Mouse (Mus musculus) frontal cortex, adult 2 months (tissue): ENCODE data around the gene Fpgs. TPM values are rescaled to one million over a fixed set of nuclear protein-coding genes. Genes with fewer than 3 reads are reported as not detected.

Experiments used
- DNase-seq, 2 experiments: peaks; one replicate each; pipeline ENCODE4 v3.0.0; 2022; ENCODE audit warnings: low spot score in 1 of 2; ENCODE audit errors: extremely low spot score in 1 of 2
- polyA plus RNA-seq: library from polyadenylated mRNA; depleted of rRNA; stranded (reverse); fragments of >200 nt; gene quantifications from 2 replicates; pipeline ENCODE4 v1.2.3, GENCODE M21; 2012

The Fpgs gene
- polyA plus RNA-seq, 1 experiment = 24.8 TPM

DNA sequence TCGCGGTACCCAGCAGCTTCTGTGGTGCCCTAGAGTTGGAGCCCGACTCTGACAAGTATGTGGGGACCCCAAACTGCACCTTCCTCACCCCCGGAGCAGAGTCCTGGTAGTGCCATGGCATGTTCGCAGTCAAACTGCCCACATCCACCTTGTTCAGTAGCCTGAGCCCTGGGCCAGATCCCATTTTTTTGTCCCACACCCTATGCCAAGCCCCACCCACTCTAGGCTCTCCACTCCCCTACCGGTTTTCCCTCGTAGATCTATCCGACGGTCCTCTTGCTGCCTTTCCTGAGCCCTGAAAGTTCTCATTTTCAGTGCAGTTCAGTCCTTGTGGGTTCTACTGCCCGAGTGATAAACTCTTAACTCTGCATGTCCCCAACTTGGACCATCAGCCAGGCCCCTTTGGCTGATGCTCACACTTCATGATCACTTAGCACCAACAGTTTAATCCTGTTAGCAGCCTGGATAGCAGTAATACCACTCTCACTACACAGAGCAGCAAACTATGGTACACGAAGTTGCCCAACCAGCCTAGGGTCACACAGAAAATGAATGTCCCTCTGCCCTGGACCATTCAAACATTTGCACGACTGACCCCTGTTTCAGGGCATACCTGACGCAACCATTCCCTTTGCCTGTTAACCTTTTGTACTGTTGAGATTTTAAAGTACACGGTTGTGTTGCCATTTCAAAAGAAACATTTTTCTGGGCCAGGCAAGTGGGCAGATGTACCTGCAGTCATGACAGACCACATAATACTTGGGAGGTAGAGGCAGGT lies 2.8 kb downstream of the Fpgs start:
- no peak for DNase-seq

GRCm38 (mm10) chr2:32699680-32700079 lies 4.3 kb downstream of the Fpgs start:
- DNase-seq = no peak

DNA sequence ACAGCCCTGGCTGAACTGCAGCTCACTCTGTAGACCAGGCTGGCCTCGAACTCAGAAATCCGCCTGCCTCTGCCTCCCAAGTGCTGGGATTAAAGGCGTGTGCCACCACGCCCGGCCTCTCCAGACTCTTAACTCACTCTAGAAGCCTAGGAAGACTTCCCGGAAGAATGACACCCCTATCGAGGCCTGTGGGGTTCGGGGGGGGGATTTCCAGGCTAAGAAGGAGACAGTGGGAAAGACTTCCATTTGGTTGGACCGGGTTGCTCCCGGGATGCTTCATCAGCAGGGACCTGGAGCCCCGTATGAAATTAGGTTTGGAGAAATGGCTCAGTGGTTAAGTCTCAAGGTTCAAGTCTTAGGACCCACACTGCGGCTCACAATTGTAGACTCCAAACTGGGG lies 9.3 kb downstream of the Fpgs start:
- no peak for DNase-seq

DNA sequence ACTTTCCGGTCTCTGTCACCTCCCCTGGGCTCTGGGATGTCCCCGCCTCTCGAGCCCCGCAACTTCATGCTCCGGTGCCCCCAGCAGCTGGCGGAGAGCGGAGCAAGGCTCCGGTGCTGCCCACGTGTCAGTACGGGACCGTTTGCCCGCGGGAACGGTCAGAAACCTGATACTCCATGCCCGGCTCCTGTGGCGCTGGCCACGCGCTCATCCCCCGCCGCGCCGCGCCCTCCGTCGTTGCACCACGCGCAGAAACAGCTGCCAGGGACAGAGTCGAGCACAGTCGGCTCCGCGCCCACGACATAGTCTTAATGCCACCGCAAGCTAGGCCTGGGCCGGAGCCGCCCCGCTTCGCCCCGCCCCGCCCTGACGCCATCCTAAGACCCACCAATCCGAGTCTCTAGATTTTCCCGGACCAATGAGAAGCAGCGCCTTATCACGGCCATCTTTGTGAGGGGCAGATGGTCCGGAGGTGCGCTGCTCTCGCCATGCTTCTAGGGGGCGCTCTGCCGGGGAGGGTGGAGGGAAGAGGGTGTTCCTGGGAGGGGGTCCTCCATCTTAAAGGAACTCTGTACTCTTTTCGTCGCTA lies 10.0 kb downstream of the Fpgs start:
- DNase-seq = peak; percentile 92 to 95

DNA sequence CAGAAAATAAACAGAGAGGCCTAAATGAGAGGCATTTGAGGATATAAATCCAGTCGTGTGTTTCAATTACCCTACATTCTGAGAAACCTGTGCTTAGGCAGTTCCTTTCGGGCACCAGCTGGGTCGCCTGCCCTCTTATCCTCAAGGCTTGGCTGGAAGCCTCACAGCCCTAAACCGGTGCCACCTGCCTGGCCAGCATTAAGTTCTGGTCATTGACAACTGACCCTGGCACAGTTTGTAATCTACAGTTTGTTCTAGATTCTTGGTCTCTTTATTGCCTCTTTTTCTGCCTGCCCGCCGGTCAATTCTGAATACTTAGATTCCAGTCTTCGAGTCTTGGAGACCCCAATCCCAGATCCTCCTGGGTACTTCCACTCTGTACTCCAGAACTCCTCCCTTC lies 10.7 kb downstream of the Fpgs start:
- no peak for DNase-seq

GRCm38 (mm10) chr2:32692496-32692895 lies 11.4 kb downstream of the Fpgs start:
- no peak for DNase-seq

DNA sequence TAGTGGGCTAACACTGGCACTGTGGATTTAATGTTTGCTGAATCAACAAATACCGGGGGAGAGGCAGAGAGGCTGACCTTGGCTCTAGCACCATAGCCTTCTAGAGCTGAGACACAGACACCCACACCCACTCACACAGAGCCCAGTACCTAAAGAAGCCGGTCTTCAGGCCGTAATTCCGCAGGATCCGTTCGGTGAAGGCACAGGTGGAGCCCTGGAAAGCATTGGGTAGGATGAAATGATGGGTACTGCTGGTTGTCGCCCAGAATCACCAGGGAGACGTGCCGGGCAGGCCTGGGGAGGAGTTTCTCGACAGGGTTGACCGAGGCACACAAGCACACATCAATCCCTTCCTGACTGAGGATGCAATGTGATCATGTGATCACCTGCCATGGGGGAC lies 12.9 kb downstream of the Fpgs start:
- DNase-seq = no peak

DNA sequence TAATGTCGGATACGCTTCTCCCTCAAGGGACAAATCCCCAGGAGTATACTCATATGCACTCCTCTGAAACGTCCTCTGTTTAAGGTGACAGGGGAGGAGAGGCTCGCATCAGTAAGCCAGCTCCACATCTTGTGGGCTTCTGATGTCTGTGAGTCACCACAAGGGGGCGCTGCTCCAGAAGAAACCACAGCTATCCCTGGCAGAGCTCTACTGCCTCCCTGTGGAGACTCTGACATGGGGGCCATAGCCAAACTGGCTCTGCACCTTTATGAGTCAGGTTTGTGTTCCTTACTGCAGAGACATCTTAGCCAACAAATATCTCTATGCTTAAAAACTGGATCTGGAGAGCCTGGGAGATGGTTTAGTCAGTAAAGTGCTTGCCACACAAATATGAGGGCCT lies 14.5 kb downstream of the Fpgs start:
- peak; percentile 86 to 95 for DNase-seq

- DNase-seq = no peak
Measured at GRCm38 (mm10) chr2:32687562-32687961, 16.4 kb downstream of the Fpgs start.

DNA sequence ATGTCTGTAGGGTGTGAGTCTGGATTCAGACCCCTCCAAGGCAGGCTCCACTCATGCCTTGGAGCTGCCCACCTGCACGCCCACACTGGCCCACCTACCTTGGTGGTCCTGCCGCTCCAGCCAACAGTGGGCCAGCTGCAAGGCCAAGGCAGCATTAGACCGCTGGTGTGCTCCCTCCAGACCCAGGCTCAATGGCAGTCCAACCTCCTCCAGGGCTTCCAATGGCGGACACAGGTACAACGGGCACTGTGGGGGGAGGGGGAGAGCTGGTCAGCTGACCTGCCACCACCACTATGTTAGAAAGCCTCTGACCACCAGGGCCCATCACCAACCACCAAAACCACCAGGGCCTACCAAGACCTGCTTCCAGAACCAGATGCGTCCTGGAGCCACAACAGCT lies 17.3 kb downstream of the Fpgs start:
- DNase-seq = no peak

GRCm38 (mm10) chr2:32685807-32686206 lies 18.1 kb downstream of the Fpgs start:
- no peak for DNase-seq

GRCm38 (mm10) chr2:32684681-32685428 lies 19.1 kb downstream of the Fpgs start:
- DNase-seq = no peak

GRCm38 (mm10) chr2:32683701-32684100 lies 20.2 kb downstream of the Fpgs start:
- DNase-seq = no peak

DNA sequence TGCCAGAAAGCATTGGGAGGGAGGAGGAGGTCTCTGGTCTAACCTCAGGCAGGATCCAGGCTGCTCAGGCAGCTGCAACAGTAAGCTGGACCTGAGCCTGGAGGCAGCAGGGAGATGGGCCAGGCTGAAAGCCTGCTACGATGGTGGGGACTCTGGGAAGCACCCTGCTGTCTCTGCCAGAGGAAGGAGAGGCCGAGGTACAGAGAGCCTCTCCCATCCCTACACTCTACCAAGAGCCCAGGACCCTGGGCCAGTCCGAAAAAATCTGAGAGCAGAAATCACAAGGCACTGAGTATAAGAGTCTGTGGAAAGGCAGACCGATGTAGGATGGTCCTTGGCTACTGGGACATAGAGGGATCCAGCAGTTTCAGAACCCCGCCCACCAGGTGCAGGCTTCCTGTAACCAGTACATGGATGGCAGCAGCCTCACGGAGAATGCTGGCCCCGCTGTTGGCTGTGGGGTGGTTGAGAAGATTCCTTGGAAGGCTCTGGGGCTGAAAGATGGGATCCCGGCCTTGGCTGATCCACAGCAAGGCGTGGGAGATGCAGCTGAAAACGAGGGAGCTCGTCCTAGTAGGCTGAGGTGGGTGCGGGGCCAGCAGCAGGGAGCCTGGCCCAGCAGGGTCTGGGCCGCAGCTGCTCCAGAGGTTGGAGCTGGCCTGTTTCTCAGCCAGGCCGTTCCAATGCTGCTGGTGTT lies 21.1 kb downstream of the Fpgs start:
- DNase-seq = no peak

GRCm38 (mm10) chr2:32681754-32682153 lies 22.2 kb downstream of the Fpgs start:
- DNase-seq = no peak

DNA sequence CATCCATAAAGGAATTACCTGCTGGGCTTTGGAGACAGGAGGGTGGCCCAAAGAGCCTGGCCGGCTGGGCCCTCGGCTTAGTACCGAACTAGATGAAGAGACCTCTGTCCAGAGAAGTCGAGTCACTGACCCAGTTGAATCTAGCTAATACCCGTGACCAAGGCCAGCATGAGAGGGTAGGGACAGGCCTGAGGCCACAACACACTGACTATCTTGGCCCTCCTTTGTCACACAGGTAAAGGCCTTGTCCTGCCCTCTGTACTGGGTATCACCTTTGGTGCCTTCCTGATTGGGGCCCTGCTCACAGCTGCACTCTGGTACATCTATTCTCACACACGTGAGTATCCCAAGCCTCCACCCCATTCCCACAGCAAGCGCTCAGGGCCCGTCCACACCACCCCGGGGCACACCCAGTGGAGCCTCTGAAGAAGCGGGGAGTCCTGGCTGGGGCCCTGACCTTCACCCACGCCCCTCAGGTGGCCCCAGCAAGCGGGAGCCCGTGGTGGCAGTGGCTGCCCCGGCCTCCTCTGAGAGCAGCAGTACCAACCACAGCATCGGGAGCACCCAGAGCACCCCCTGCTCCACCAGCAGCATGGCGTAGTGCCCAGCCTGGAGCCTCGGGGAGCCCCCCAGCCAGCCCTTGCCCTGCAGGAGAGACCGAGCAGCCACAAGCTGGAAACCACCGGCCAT lies 22.8 kb downstream of the Fpgs start:
- no peak for DNase-seq

DNA sequence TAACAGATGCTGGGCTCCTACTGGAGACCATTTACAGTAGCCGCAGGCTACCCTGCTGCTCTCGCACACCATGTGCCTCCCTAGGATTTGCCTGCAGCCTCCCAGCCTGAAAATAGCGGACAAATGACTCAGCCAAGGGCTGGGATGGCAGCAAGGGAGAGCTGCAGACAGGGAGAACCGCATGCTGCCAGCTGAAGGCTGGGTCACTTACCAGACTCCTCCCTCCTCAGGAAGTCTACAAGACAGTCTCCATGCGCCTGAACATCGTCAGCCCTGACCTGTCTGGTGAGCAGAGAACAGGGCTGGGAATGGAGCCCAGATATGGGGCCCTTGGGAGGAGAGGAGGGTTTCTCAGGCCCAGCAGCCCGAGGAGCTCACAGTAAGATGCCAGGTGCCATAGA lies 23.9 kb downstream of the Fpgs start:
- DNase-seq = peak; percentile 39 to 71

DNA sequence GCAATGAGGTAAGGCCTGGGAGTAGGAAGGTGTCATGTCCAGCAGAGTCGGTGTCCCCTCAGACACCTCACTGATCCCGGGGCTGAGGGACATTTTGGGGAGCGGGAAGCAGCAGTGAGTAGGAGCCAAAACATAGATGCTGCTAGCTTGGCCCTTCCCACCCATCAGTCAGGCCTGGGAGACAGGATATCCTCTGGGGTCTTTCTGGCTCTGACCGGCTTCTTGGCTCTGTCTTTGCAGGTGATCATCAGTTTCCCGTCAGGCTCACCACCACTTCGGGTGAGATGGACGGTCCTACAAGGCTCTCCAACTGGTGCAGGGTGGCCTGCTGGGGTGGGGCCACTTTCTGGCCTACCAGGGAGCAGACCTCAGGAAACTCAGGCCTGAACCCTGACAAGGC lies 26.3 kb downstream of the Fpgs start:
- no peak for DNase-seq

DNA sequence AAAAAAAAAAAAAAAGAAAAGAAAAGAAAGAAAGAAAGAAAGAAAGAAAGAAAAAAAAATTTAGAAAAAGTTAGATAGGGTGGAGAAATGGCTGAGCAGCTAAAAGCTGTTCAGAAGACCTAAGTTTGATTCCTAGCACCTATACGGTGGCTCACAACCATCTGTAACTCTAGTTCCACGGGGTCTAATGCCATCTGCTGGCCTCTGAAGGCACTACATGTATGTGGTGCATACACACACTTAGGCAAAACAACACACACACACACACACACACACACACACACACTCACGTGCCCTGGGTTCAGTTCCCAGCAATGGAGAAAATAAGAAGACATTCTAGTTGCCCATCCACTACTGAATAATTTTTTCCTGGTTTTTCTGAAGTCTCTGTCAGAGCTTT lies 27.1 kb downstream of the Fpgs start:
- DNase-seq = no peak

- DNase-seq = no peak
Measured at GRCm38 (mm10) chr2:32673176-32673917, 30.6 kb downstream of the Fpgs start.
